Mouse (Mus musculus): ENCODE results near the gene Itih2. TPM values are rescaled to one million over a fixed set of nuclear protein-coding genes. Genes with fewer than 3 reads are reported as not detected.
A peak's percentile ranks its signal among the peaks of the same experiment; 100 is the strongest.

Gene Itih2
- polyA plus RNA-seq (2016; fragmentation: Nextera tagmentation; extraction: Ambion mirVana): 0.06 TPM in 1 of 2 replicates, not detected in the other

DNA sequence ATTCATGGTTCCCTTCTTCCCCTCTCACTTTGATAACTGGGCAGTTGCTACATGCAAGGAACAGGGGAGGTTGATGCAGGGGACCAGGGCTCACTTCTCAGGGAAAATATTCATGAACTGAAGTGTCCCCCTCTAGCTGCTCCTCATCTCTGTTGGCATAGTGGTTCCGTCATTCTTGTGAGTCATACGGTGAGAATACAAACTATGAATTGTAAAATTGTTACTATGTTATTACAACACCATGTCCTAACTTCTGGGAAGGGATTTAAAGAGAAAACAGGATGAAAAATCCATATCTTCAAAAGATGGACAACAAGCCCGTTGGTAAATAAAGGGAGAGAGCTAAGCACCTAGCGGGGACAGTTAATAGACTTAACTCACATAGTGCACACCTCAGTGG, at the start of gene Itih2:
Itih2 (minus strand) TSS at position 101 of the 400 bp plus-strand sequence.
- H3K9me3 ChIP-seq (replicated peaks): no peaks in the 10 kb centered on the region
- no peak for DNase-seq (ENCODE audit: low spot score)
- H3K27me3 ChIP-seq (ENCODE audit: low read depth, poor library complexity, severe bottlenecking): no peaks in the 10 kb centered on the region
- H3K36me3 ChIP-seq: no peaks in the 10 kb centered on the region
- H3K27ac ChIP-seq (replicated peaks): no peak within 1 kb of the TSS
- WGBS: 95% methylated on average over 4 of the region's 4 CpGs
- H3K4me1 ChIP-seq: no peaks in the 10 kb centered on the region
- no peak within 1 kb of the TSS for H3K4me3 ChIP-seq

DNA sequence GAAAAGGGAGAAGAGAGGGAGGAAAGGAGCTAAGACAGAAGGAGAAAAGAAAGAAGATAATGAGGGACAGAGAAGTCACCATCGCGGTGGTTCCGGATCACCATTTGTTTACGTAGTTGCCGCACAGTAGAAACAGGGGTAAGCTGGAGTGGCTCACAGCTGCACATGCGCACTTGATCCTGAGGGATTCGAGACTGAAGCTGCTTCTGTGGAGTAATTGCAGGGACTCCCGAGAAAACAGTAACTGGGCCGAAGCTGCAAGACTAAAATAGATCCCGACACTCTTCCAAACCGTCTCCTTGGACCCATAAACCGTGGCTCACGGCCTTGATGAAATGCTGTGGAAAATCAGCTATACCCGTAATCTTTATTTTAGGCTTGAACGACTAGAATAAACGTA, 38.8 kb upstream of the Itih2 start:
- Histone ChIP-seq H3K4me1 (no peaks in the 10 kb centered on the region), H3K27me3 (ENCODE audit: low read depth, poor library complexity, severe bottlenecking) (no peaks in the 10 kb centered on the region), H3K9me3 (replicated peaks) (no peaks in the 10 kb centered on the region), H3K36me3 (no peaks in the 10 kb centered on the region), H3K4me3 (no peak overlapping the region), H3K27ac (replicated peaks) (no peak overlapping the region)
- DNase-seq (ENCODE audit: low spot score): no peak
- 95% methylated on average over 16 of the region's 16 CpGs for WGBS

DNA sequence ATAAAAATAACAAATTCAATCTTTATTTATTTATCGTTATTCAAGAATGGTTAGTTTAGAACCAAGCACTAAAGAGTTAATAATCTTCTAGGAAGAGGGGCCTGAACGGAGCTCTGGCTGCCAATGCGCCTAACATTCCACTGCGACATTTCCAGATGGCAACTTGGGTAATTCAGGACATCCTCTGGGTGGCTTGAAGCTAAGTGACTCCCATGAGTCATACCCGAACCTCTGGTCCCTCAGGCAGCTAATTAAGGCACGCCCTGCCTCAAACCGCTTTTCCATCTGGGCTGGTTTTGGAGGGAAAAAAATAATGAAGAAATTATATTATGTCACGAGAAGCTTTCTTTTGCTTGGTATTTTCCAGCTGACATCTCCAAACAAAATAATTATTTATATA, 36.8 kb upstream of the Itih2 start:
- H3K36me3 ChIP-seq: no peaks in the 10 kb centered on the region
- WGBS: 75% methylated on average over 8 of the region's 8 CpGs
- no peaks in the 10 kb centered on the region for H3K4me1 ChIP-seq
- H3K9me3 ChIP-seq (replicated peaks): no peaks in the 10 kb centered on the region
- no peak overlapping the region for H3K27ac ChIP-seq (replicated peaks)
- no peak overlapping the region for H3K4me3 ChIP-seq
- DNase-seq (ENCODE audit: low spot score): no peak
- no peaks in the 10 kb centered on the region for H3K27me3 ChIP-seq (ENCODE audit: low read depth, poor library complexity, severe bottlenecking)

DNA sequence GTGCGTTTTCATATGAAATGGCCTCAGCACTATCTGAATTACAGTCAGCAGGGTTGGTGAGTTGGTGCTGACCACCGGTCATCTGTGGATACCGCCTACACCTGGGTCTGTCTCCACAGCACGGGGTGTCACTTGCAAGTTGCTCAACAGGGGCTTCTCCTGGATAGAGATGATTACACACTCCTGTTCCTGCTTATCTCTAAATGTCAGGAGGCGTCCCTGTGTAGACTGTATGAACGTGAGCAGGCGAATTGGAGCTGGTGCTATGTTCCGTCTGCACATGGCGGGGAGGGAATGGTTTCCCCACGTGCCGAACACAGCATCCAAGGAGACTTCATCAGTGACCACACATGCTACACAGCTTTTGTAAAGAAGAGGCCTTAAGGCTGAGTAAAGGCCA, 36.1 kb upstream of the Itih2 start:
- DNase-seq (ENCODE audit: low spot score): no peak
- 94% methylated on average over 11 of the region's 11 CpGs for WGBS
- Histone ChIP-seq H3K36me3 (no peaks in the 10 kb centered on the region), H3K4me1 (no peaks in the 10 kb centered on the region), H3K27ac (replicated peaks) (no peak overlapping the region), H3K9me3 (replicated peaks) (no peaks in the 10 kb centered on the region), H3K4me3 (no peak overlapping the region), H3K27me3 (ENCODE audit: low read depth, poor library complexity, severe bottlenecking) (no peaks in the 10 kb centered on the region)

DNA sequence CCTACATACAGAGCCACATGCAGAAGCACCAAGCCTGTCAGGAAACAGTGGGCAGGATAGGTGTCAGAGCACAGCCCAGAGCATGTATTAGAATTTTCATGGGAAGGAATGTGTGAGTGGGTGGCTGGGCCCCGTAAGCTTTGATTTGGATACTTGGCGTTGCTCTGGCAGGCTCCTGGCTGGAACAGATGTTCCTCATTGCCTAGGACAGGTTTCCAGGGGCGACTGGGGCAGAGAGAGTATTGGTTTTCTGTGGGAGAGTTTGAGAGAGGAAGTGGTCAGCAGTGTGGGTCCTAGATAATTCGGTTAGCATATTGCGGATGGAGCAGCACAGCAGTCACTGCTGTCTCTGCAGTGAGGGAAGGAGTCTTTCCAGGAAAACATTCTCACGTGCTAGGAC, 35.4 kb upstream of the Itih2 start:
- H3K27ac ChIP-seq (replicated peaks): no peak overlapping the region
- WGBS: 64% methylated on average over 6 of the region's 6 CpGs
- DNase-seq (ENCODE audit: low spot score): peak; percentile 22

DNA sequence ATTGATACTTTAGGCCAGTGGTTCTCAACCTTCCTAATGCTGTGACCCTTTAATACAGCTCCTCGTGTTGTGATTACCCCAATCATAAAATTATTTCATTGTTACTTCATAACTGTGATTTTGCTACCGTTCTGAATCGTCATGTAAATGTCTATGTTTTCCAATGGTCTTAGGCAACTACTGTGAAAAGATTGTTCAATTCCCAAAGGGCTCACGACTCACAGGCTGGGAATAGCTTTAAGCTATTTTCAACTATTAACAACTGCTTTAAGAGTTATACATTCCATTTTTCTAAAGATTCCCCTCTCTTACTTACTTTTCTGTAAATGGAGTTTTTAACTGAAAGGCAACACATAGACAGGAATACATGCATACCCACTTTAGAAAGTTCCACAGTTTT, 30.8 kb upstream of the Itih2 start:
- H3K27ac ChIP-seq (replicated peaks): no peak overlapping the region
- H3K9me3 ChIP-seq (replicated peaks): no peaks in the 10 kb centered on the region
- WGBS: 89% methylated on average over 4 of the region's 4 CpGs
- no peaks in the 10 kb centered on the region for H3K27me3 ChIP-seq (ENCODE audit: low read depth, poor library complexity, severe bottlenecking)
- no peak for DNase-seq (ENCODE audit: low spot score)
- no peaks in the 10 kb centered on the region for H3K36me3 ChIP-seq
- 0 out of 2 replicates have a peak, but pooled peaks cover 3% of the 10 kb centered on the region for H3K4me1 ChIP-seq
- no peak overlapping the region for H3K4me3 ChIP-seq

More for the DNA sequence above, 35.4 kb upstream of the Itih2 start:
- Histone ChIP-seq H3K4me1 (no peaks in the 10 kb centered on the region), H3K36me3 (no peaks in the 10 kb centered on the region), H3K27me3 (ENCODE audit: low read depth, poor library complexity, severe bottlenecking) (no peaks in the 10 kb centered on the region), H3K4me3 (no peak overlapping the region), H3K9me3 (replicated peaks) (no peaks in the 10 kb centered on the region)

DNA sequence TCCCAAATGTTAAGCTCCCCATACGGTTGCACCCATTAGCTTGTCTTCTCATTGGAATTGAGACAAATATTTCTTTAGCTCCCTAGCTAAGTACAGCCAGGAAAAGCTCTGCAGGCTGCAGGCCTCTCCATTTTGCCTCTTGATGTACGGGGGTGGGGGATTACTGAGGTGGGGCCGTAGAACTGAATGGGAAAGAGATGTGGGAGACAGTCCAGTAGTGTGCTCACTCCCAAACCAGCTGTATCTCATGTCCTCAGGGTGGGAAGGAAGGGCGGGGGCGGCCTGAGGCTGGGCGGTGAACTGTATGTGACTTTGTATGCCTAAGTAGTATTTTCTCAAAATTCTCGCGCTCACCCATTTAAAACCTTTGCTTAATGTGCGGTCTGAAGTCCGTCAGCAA, 26.0 kb upstream of the Itih2 start:
- Histone ChIP-seq H3K4me3 (no peak overlapping the region), H3K36me3 (no peaks in the 10 kb centered on the region), H3K27ac (replicated peaks) (no peak overlapping the region), H3K9me3 (replicated peaks) (no peaks in the 10 kb centered on the region), H3K4me1 (peaks cover 21% of the 10 kb centered on the region), H3K27me3 (ENCODE audit: low read depth, poor library complexity, severe bottlenecking) (no peaks in the 10 kb centered on the region)
- DNase-seq (ENCODE audit: low spot score): no peak
- 87% methylated on average over 10 of the region's 10 CpGs for WGBS

DNA sequence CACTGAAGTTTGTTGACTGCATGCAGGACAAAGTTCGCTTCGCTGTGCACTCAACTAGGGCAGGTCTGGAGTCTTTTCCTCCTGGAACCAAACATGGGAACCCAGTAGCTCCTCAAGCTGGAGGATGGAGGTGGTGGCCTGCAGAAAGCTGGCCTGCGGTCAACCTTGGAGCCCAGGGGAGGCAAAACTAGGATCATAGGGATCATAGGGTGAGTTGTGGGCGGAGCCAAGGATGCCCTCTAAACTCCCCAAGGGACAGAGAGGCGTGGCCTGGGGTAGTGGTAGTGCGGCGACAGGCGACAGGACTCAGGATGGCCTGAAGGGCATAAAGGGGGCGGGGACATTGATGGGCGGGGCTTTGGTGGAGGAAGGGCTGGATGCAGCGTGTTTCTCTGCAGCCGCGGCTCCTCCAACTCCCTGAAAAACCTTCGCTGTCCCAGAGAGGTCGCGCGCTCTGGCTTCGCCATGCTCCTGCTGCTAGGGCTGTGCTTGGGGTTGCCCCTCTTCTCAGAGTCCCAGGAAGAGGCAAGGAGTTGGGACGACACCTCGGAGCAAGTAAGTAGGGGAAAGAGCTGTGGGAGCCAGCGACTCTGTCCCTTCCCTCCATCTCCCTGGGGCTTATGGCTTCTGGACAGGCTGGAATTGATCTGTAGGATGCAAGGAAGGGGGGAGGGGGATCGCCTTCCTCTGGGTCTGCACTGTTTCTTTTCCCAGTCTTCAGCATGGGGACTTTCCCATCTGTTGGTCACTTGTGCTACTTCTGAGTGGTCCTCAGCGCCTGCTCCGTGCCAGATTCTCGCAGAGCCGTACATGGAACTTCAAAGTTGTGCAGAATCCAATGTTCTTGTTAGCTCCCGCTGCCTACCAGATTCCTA, 22.2 kb upstream of the Itih2 start, which contains the start of gene Itih5:
Itih5 (plus strand) TSS at position 371 of the 875 bp plus-strand sequence.
- peak within 1 kb of the TSS; percentile 60 for H3K4me3 ChIP-seq
- no peaks in the 10 kb centered on the region for H3K36me3 ChIP-seq
- whole genome bisulfite sequencing: 5% methylated on average over 27 of the region's 27 CpGs
- H3K27me3 ChIP-seq (ENCODE audit: low read depth, poor library complexity, severe bottlenecking): no peaks in the 10 kb centered on the region
- DNase-seq (ENCODE audit: low spot score): peak; percentile 79
- H3K9me3 ChIP-seq (replicated peaks): no peaks in the 10 kb centered on the region
- peaks cover 18% of the 10 kb centered on the region for H3K4me1 ChIP-seq
- H3K27ac ChIP-seq (replicated peaks): peak within 1 kb of the TSS; percentile 68

DNA sequence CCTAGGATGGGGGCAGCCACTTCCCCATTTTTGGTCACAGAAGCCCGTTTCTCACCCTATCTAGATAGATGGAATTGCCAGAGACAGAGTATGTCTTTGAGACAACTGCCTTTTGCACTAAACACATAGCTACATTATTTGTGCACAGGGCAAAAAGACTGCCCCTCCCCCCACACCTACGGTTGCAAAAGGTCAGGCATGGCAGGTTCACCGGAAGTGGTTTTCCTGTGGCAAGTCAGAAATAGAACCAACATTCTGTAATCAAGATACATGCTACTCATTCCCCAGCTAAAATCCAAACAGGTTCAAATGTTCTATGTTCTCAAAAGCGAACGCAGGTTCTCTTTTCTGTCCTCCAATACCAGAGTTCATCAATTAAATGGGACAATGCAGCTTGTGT, 21.4 kb upstream of the Itih2 start:
- H3K27ac ChIP-seq (replicated peaks): no peak overlapping the region
- 87% methylated on average over 5 of the region's 5 CpGs for WGBS
- no peak for DNase-seq (ENCODE audit: low spot score)
- no peak overlapping the region for H3K4me3 ChIP-seq
- no peaks in the 10 kb centered on the region for H3K36me3 ChIP-seq
- peaks cover 18% of the 10 kb centered on the region for H3K4me1 ChIP-seq
- no peaks in the 10 kb centered on the region for H3K9me3 ChIP-seq (replicated peaks)
- no peaks in the 10 kb centered on the region for H3K27me3 ChIP-seq (ENCODE audit: low read depth, poor library complexity, severe bottlenecking)

DNA sequence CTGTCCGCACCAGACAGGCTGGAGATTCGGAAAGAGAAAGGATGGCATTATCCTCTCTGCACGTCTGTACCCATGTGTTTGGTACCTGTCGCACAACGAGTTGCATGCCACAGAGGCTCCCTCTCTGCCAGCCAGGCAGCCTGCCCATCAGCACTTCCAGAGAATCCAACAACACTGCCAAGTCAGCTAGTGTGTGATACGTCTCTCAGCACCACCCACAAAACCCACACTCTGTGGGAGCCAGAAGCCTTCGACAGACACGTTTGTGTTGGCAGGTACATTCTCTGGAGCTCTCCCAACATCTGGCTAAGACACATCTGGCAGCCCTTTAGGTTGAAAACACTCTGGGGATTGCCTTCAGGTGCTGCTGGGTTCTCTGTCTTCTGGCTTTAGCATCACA, 16.0 kb upstream of the Itih2 start:
- H3K36me3 ChIP-seq: no peaks in the 10 kb centered on the region
- no peak overlapping the region for H3K4me3 ChIP-seq
- no peaks in the 10 kb centered on the region for H3K9me3 ChIP-seq (replicated peaks)
- peaks cover 5% of the 10 kb centered on the region; the same call in 1 of the 2 replicates for H3K27me3 ChIP-seq (ENCODE audit: low read depth, poor library complexity, severe bottlenecking)
- WGBS: 85% methylated on average over 8 of the region's 8 CpGs
- no peak overlapping the region for H3K27ac ChIP-seq (replicated peaks)
- peaks cover 6% of the 10 kb centered on the region; the same call in 1 of the 2 replicates for H3K4me1 ChIP-seq
- no peak for DNase-seq (ENCODE audit: low spot score)

DNA sequence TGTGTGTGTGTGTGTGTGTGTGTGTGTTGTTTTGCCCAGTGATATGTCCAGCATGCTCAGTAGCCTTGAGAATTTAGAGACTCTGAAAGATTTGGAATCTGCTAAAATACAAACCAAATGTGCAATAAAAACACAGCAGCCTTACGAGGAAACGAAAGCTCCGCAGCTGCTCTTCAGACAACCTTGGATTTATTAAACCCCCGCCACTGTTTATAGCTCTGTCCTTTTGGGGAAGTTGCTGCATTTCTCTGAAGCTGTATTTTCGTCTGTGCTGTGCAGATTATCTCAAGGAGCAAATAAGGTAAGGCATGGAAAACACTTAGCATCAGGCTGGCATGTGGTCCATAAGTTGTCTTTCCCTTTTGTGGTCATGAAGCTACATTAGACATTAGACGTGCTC, 14.3 kb upstream of the Itih2 start:
- Histone ChIP-seq H3K4me1 (peaks cover 6% of the 10 kb centered on the region; the same call in 1 of the 2 replicates), H3K9me3 (replicated peaks) (no peaks in the 10 kb centered on the region), H3K36me3 (no peaks in the 10 kb centered on the region), H3K4me3 (no peak overlapping the region), H3K27me3 (ENCODE audit: low read depth, poor library complexity, severe bottlenecking) (peaks cover 14% of the 10 kb centered on the region), H3K27ac (replicated peaks) (no peak overlapping the region)
- no peak for DNase-seq (ENCODE audit: low spot score)
- WGBS: 76% methylated on average over 6 of the region's 6 CpGs

DNA sequence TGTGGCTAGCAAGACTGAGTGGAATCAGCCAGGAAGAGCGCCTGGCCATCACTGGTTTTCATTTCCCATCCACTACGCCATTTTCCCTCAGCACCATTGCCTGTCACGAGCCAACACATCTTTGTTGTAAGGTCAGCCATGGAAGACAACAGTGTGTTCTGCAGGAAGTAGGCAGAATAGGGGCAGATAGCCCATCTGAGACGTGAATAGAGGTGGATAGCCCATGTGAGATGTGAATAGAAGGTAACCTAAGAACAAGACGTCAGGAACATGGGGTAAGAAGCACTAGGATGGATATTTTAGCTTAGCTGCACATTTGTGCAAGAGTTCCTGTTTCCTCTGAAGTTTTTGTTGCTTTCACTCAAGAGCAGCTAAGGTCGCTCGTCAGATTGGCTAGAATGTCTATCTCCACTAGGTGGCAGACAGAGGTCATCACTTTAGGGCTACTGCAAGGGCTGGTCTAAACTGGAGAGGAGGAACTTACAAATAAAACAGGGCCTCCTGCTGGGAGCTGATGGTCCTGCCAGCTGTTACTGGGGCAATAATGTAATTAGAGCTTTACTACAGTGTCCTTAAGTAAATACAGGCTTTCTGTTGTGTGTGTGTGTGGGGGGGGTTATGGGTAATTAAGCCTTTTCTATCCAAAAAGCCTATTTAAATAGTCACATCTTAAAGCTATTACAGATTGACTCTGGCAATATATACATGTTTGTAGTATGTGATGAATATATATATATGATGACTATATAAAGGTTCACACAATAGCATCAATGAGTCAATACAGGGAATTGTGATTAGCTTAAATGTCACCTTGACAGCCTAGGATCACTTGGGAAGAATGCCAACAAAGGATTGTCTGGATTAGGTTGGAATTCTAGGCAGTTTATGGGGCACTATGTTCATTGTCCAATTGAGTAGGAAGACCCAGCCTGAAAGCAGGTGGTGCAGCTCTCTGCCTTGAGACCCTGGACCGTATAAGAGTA, 11.6 kb upstream of the Itih2 start:
- H3K27me3 ChIP-seq (ENCODE audit: low read depth, poor library complexity, severe bottlenecking): peaks cover 20% of the 10 kb centered on the region
- no peak overlapping the region for H3K27ac ChIP-seq (replicated peaks)
- H3K4me1 ChIP-seq: peaks cover 6% of the 10 kb centered on the region; the same call in 1 of the 2 replicates
- 0 out of 2 replicates have a peak, but pooled peaks cover 5% of the 10 kb centered on the region for H3K9me3 ChIP-seq (replicated peaks)
- WGBS: 36% methylated on average over 8 of the region's 8 CpGs
- H3K4me3 ChIP-seq: no peak overlapping the region
- peak; percentile 62 for DNase-seq (ENCODE audit: low spot score)
- no peaks in the 10 kb centered on the region for H3K36me3 ChIP-seq
